Mouse (Mus musculus) heart, postnatal 0 days (tissue): Measurements from ENCODE around the gene Aldh9a1.

Source experiments
- CTCF ChIP-seq: IDR thresholded peaks from 2 replicates; pipeline ENCODE4 v1.5.1; 2016; ENCODE audit warnings: antibody characterized with exemption, control low read depth, low read depth
- EP300 ChIP-seq: IDR thresholded peaks from 2 replicates; pipeline ENCODE4 v1.6.1; 2016; ENCODE audit warnings: antibody characterized with exemption, low read depth

DNA sequence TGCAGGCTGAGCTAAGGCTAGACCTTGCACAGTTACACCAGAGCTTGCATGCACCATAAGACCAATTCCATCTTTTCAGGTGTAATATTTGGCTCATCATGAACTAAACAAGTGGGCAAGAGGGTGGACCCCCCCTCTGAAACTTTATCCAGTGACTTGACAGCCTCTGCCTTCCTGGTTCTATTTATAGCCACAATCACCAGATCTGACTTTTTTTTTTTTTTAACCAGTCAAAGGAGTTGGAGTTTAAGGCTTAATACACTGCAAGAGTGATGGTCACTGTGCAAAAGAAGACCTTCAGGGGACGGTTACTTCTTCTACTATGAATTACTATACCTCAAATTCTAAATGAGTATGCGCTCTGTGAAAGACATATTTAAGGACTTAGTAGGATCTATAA is 35.4 kb downstream of the Aldh9a1 start:
- no peak for TF ChIP-seq CTCF
- no peak for TF ChIP-seq EP300
